Mouse (Mus musculus) erythroblast, embryonic 14.5 days (primary cell): ENCODE measurements at regions not wholly inside any gene's neighbourhood (a gene's known extent, or its start where the extent isn't known, plus 50 kb on each side); places are given as distances from the start of the nearest gene placed in this dataset.

Experiments used
- H3K27me3 ChIP-seq: 2 replicates; pipeline ENCODE4 v1.6.1; 2012; ENCODE audit warnings: inconsistent platforms; ENCODE audit not compliant: control insufficient read depth
- H3K36me3 ChIP-seq: 2 replicates; pipeline ENCODE4 v1.6.1; 2012; ENCODE audit warnings: mild to moderate bottlenecking, inconsistent platforms; ENCODE audit not compliant: control insufficient read depth
- H3K4me1 ChIP-seq: 2 replicates; pipeline ENCODE4 v1.6.1; 2012; ENCODE audit warnings: inconsistent platforms; ENCODE audit not compliant: control insufficient read depth
- H3K4me3 ChIP-seq: replicated peaks from 2 replicates; pipeline ENCODE3; 2012; ENCODE audit warnings: moderate library complexity, mild to moderate bottlenecking, inconsistent platforms
- H3K9me3 ChIP-seq: 2 replicates; pipeline ENCODE4 v1.6.1; 2012; ENCODE audit warnings: low read length, inconsistent platforms, mixed read lengths; ENCODE audit not compliant: control insufficient read depth
- GATA1 ChIP-seq: IDR thresholded peaks from 2 replicates; pipeline ENCODE4 v1.6.1; 2012; ENCODE audit warnings: low read length, inconsistent platforms, mixed read lengths
- TAL1 ChIP-seq: IDR thresholded peaks from 3 replicates; pipeline ENCODE4 v1.6.1; 2012; ENCODE audit warnings: low read length, inconsistent platforms, mixed read lengths

GRCm38 (mm10) chr13:58495390-58496073 is 92.4 kb upstream of the Hnrnpk start:
- Histone ChIP-seq H3K4me3 (no peak overlapping the region), H3K36me3 (no peaks in the 10 kb centered on the region), H3K9me3 (no peaks in the 10 kb centered on the region), H3K27me3 (peaks cover 18% of the 10 kb centered on the region), H3K4me1 (no peaks in the 10 kb centered on the region)
- TF ChIP-seq TAL1 (no peak), GATA1 (no peak)

- no peak overlapping the region for H3K4me3 ChIP-seq
- H3K4me1 ChIP-seq = no peaks in the 10 kb centered on the region
- no peak for TF ChIP-seq TAL1
- TF ChIP-seq GATA1 = no peak
- H3K36me3 ChIP-seq = no peaks in the 10 kb centered on the region
- H3K27me3 ChIP-seq = peaks cover 18% of the 10 kb centered on the region
- no peaks in the 10 kb centered on the region for H3K9me3 ChIP-seq
Measured at GRCm38 (mm10) chr13:58494726-58495125, 91.6 kb upstream of the Hnrnpk start.

GRCm38 (mm10) chr13:58490829-58491228 is 87.7 kb upstream of the Hnrnpk start:
- Histone ChIP-seq H3K27me3 (peaks cover 26% of the 10 kb centered on the region), H3K4me3 (no peak overlapping the region), H3K36me3 (no peaks in the 10 kb centered on the region), H3K9me3 (no peaks in the 10 kb centered on the region), H3K4me1 (no peaks in the 10 kb centered on the region)
- TF ChIP-seq TAL1 = no peak
- no peak for TF ChIP-seq GATA1

GRCm38 (mm10) chr13:58485011-58485410 is 81.9 kb upstream of the Hnrnpk start:
- TF ChIP-seq GATA1 (no peak), TAL1 (no peak)
- peaks cover 21% of the 10 kb centered on the region for H3K27me3 ChIP-seq
- H3K4me1 ChIP-seq = peaks cover 19% of the 10 kb centered on the region
- no peak overlapping the region for H3K4me3 ChIP-seq
- H3K36me3 ChIP-seq = no peaks in the 10 kb centered on the region
- no peaks in the 10 kb centered on the region for H3K9me3 ChIP-seq

GRCm38 (mm10) chr13:58482701-58483100 is 79.6 kb upstream of the Hnrnpk start:
- no peaks in the 10 kb centered on the region for H3K9me3 ChIP-seq
- peaks cover 36% of the 10 kb centered on the region for H3K4me1 ChIP-seq
- peaks cover 14% of the 10 kb centered on the region for H3K27me3 ChIP-seq
- no peaks in the 10 kb centered on the region for H3K36me3 ChIP-seq
- TF ChIP-seq GATA1 (no peak), TAL1 (no peak)
- no peak overlapping the region for H3K4me3 ChIP-seq

- H3K4me3 ChIP-seq = no peak overlapping the region
- H3K36me3 ChIP-seq = no peaks in the 10 kb centered on the region
- peaks cover 51% of the 10 kb centered on the region for H3K4me1 ChIP-seq
- no peaks in the 10 kb centered on the region for H3K9me3 ChIP-seq
- H3K27me3 ChIP-seq = peaks cover 9% of the 10 kb centered on the region
- TF ChIP-seq TAL1 (no peak), GATA1 (no peak)
Measured at GRCm38 (mm10) chr13:58480928-58481598, 77.9 kb upstream of the Hnrnpk start.

- peaks cover 57% of the 10 kb centered on the region for H3K4me1 ChIP-seq
- H3K4me3 ChIP-seq = no peak overlapping the region
- no peak for TF ChIP-seq GATA1
- no peak for TF ChIP-seq TAL1
- no peaks in the 10 kb centered on the region for H3K36me3 ChIP-seq
- no peaks in the 10 kb centered on the region for H3K9me3 ChIP-seq
- H3K27me3 ChIP-seq = peaks cover 7% of the 10 kb centered on the region
Measured at GRCm38 (mm10) chr13:58480388-58480927, 77.3 kb upstream of the Hnrnpk start.

- H3K36me3 ChIP-seq = no peaks in the 10 kb centered on the region
- H3K4me3 ChIP-seq = no peak overlapping the region
- H3K27me3 ChIP-seq = peaks cover 13% of the 10 kb centered on the region
- H3K9me3 ChIP-seq = no peaks in the 10 kb centered on the region
- TF ChIP-seq TAL1 (no peak), GATA1 (no peak)
- peaks cover 62% of the 10 kb centered on the region for H3K4me1 ChIP-seq
Measured at GRCm38 (mm10) chr13:58478438-58478837, 75.3 kb upstream of the Hnrnpk start.

GRCm38 (mm10) chr13:58477253-58477652 is 74.1 kb upstream of the Hnrnpk start:
- Histone ChIP-seq H3K27me3 (peaks cover 24% of the 10 kb centered on the region), H3K4me1 (peaks cover 60% of the 10 kb centered on the region), H3K9me3 (no peaks in the 10 kb centered on the region; the same call in 1 of the 2 replicates), H3K36me3 (no peaks in the 10 kb centered on the region), H3K4me3 (peak overlapping the region; percentile 17)
- TF ChIP-seq TAL1 = no peak
- peak; percentile 34; the same call in 1 of the 2 replicates for TF ChIP-seq GATA1
